Mouse (Mus musculus) splenic B cell, adult 2 months (primary cell): Measurements from ENCODE around the gene Zfp654.
A peak's percentile ranks its signal among the peaks of the same experiment; 100 is the strongest.

Experiments used
- DNase-seq: peaks from one replicate; pipeline ENCODE4 v3.0.0-alpha.2; 2011; ENCODE audit warnings: low read depth, low spot score
- H3K27me3 ChIP-seq: 2 replicates; pipeline ENCODE4 v1.6.1; 2012; ENCODE audit warnings: mild to moderate bottlenecking, low read length, moderate library complexity, mixed read lengths; ENCODE audit not compliant: control insufficient read depth, poor library complexity, insufficient read depth, severe bottlenecking
- H3K36me3 ChIP-seq: 2 replicates; pipeline ENCODE4 v1.6.1; 2012; ENCODE audit warnings: mild to moderate bottlenecking, low read length, moderate library complexity, mixed read lengths; ENCODE audit not compliant: control insufficient read depth, poor library complexity, insufficient read depth, severe bottlenecking

The Zfp654 gene

DNA sequence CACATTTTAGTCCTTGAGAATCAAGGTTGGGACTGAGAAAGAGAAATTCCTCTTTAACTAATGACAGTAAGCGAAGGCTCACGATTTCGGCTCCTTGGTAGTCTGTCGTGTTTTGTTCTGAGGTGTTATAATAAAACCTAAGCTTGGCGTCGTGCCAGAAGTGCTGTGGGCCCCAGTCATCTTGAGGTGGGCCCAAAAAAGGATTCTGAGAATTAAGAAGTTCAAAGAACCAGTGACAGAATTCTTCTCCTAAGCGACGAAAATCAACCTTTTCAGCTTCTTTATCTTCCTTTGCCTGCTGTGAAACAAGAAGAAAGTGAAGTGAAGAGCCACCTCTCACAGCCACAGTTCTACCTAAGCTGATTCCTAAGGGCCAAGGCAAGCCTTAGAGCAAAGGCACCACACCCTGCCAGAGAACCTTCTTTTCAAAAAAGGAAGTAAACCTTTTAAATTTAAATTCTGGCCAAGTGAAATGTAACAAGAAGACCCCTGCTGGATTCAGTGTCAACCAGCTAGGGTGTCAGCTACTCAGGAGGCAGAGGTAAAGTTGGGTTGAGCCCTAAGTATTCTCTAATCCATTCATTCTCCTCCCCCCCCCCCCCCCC is 84.7 kb downstream of the Zfp654 start:
- no peak for DNase-seq
- Histone ChIP-seq H3K27me3 (no peaks in the 10 kb centered on the region), H3K36me3 (peaks cover 6% of the 10 kb centered on the region)

DNA sequence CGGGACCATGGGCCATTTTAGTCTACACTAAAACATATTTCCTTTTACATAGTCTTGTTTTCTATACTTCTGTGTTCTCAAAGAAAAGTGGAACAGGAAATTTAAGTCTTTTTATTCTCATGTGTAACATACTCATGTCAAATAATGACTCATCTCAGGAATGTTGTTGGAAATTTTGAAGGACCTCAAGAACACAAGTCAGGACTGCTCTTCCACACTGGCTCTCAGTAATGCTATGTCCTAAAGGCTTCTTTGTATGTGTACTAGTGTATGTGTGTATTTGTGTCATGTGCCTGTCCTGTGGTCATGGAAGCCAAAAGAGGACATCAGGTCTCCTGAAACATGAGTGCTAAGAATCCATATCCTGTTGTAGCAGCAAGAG is 92.2 kb downstream of the Zfp654 start:
- no peaks in the 10 kb centered on the region for H3K27me3 ChIP-seq
- DNase-seq, result no peak

DNA sequence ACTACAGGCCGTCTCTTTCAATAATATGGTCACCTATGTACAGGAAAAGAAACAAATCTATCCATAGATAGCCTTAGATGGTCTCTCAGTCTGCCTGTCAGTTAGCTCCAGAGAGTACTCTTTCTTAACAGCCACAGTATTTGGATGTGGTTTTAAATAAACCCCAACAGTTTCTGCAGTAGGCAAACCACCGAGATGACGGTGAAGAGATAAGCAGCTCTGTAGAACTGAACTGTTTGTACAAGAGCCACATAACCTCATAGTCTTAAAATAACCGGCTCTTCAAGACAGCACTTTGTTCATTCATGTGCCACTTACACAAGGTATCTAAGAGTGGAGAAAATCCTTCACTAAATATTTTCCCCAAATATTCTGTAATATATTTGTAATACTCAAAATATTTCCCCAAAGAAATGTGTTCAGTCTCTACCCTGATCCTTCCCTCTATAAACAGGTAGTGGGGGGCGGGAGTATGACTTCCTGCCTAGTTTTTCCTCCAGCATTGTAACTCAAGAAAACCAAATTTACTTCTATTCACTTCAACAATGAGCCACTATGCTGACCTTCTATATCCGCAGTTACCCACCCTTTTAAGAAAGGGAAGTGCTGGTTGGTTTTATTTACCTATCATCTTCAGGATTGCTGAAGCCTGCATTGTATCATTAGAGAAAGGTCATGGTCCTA is 92.7 kb downstream of the Zfp654 start:
- no peak for DNase-seq
- Histone ChIP-seq H3K27me3 (no peaks in the 10 kb centered on the region), H3K36me3 (peaks cover 5% of the 10 kb centered on the region)

More for the DNA sequence above, 92.2 kb downstream of the Zfp654 start:
- peaks cover 6% of the 10 kb centered on the region for H3K36me3 ChIP-seq

DNA sequence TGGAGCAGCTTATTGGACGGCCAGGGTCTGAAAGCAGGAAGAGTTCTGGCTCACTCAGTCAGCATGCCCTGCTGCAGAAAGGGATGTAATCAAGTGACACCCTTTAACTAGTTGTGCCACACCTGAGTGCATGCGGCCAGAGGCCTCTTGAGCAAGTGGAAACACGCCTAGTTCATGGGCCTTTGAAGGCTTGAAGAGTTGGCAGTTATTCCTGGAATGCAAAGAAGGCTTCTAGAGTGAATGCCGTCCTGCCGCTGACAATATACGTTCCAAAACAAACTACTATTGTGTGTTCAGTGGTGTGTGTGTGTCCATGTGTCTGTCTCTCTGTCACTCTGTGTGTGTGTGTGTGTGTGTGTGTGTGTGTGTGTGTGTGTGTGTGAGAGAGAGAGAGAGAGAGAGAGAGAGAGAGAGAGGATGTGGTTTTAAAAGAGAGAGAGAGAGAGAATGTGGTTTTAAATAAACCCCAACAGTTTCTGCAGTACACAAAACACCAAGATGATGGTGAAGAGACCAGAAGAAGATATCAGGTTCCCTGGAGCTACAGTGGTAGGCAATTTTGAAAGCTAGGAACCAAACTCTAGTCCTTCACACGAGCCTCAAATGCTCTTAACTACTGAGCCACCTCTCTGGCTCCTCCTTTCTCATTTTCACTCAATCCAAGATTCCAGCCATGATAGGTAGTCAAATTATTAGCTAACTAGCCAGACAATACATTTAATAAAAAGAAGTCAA is 93.6 kb downstream of the Zfp654 start:
- H3K27me3 ChIP-seq, result no peaks in the 10 kb centered on the region
- H3K36me3 ChIP-seq, result no peaks in the 10 kb centered on the region; the same call in 1 of the 2 replicates
- DNase-seq, result no peak

DNA sequence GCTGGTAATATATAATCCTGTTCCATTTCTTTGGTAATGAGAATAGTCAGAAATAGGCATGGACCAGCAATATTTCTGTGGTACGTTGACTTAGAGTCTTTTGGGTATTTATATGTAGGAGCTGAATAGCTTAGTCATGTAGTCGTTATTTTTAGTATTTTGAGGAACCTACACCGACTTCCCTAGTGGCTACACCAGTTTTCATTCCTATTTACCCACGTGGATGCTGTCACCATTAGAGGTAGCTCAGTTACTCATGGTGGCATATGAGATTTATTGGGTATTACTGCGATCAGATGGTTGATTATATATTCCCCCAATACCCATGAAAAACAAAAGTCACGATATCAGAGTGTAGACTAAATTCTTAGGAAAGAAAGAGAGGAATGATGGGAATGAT is 95.1 kb downstream of the Zfp654 start:
- no peak for DNase-seq
- Histone ChIP-seq H3K36me3 (no peaks in the 10 kb centered on the region), H3K27me3 (no peaks in the 10 kb centered on the region)

DNA sequence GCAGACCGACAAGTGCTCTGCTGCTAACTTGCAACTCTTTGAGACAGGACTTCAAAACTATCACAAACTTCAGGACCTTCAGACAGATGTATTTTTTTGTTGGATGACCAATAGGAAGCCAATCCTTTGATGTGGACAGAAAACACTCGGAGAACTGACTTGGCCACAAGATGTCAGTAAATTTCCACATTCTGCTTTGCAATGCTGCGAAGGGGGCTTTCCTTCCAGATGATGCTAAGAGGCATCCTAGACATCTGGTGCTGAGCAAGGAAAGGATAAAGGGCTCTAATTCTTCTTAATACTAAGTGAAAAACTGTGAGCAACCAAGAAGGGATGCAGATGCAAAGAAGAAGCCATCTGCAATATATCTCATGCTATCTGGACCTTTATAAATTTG is 96.7 kb downstream of the Zfp654 start:
- no peaks in the 10 kb centered on the region for H3K36me3 ChIP-seq
- H3K27me3 ChIP-seq, result no peaks in the 10 kb centered on the region
- peak; percentile 46 for DNase-seq

DNA sequence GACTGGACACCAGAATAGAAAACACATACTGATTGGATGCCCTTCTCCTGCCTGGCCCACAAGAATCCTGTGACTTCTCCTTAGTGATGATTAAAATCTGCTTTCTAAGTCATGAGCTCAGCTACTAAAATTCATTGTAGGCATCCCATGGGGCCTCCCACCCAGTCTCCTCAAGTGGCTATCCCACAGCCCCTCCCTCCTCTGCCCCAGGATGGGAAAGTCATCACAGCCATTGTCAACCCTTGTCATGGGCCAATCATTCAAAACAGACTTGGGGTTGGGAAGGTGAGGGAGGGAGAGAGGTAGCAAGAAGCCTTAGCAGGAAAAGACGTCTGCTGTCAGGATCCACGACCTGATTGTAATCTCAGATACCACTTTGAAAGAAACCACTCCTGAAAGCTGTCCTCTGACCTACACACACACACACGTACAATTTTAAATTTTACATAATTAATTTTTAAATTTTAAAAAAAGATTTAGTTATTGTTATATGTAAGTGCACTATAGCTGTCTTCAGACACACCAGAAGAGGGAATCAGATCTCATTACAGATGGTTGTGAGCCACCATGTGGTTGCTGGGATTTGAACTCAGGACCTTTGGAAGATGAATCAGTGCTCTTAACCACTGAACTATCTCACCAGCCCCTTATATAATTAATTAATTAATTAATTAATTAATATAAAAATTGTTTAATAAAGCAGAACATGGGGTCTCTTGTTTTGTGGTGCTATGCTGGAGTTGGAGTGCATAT is 97.3 kb downstream of the Zfp654 start:
- H3K36me3 ChIP-seq, result no peaks in the 10 kb centered on the region
- H3K27me3 ChIP-seq, result no peaks in the 10 kb centered on the region
- no peak for DNase-seq

DNA sequence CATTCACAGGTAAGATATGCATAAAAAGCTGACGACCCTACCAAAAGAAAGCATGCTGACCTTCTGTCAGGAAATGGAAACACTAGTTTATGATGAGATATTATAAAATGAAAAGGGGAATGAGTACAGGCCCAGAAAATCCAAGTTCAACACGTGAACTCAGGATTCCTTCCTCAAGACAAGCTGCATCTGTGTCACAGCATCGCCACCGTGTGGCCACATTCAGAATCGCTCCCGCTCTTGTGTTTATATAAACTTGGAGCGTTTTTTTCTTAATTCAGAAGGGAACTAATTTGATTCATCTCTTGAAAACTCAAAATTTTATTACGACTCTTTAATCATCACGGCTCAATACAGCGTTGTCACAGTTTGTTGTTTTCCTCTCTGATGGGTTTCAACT is 103.2 kb downstream of the Zfp654 start:
- peak; percentile 74 for DNase-seq

DNA sequence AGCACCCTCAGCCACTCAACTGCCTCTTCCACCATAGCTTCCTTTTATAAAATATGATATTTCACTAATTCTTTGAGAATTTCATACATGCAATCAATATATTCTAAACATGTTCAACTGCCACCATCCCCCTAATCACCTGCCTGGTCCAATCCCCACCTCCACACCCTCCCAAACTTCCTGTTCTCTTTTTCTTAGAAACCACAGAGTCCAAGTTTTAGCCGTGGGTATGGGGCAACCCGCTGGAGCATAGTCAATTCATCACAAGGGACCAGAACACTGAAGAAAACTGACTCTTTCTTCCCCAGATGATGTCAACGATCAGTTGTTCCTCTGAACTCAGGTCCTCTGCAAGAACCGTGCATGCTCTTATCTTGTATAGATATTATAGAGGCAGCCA is 106.4 kb downstream of the Zfp654 start:
- H3K27me3 ChIP-seq, result no peaks in the 10 kb centered on the region
- no peak for DNase-seq
- H3K36me3 ChIP-seq, result no peaks in the 10 kb centered on the region

More for the DNA sequence above, 103.2 kb downstream of the Zfp654 start:
- H3K36me3 ChIP-seq, result no peaks in the 10 kb centered on the region
- no peaks in the 10 kb centered on the region for H3K27me3 ChIP-seq

DNA sequence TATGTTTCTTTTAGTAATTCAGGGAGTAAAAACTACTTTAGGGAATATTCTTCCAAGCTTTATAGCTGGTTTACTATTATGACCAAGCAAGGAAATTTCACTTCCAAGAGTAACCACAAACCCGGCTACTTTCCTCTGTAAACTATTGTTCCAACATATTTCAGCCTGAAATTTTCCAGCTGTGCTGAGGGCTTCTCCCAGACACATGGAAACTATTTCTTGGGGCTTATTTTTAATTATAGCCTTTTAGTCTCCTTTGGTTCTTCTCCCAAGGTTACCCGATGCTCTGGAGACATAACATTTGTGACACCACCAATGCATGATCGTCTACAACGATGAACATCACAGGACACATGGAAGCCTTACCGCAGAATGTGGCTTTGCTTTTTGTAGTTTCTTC is 114.2 kb downstream of the Zfp654 start:
- Histone ChIP-seq H3K27me3 (no peaks in the 10 kb centered on the region), H3K36me3 (no peaks in the 10 kb centered on the region)
- DNase-seq, result no peak
